Mouse (Mus musculus): ENCODE results near the gene 9330161L09Rik. TPM values are rescaled to one million over a fixed set of nuclear protein-coding genes. Genes with fewer than 3 reads are reported as not detected.
A peak's percentile ranks its signal among the peaks of the same experiment; 100 is the strongest.

9330161L09Rik gene
- polyA plus RNA-seq, 1 experiment from 2014 or later: 0.53 TPM

DNA sequence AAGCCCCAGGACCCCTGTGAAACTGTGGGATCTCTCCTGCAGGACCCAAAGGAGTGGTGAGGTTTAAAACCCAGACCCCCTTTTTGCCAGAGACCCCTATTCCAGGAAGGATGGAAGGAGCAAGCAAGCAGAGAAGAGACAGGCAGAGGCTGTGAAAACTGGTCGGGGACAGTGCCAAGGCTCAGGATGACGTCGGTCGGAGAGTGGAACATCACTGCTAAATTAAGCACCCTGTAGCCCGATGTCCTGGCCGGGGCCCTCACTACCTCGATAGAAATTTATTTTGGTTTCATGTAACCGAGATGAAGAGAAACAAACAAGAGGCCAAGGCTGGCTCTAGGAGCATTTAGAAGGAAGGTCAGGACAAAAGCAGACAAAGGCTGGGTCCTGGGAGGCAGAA is 49.4 kb downstream of the 9330161L09Rik start:
- no peak for DNase-seq (ENCODE audit: low spot score)
- H3K36me3 ChIP-seq: no peaks in the 10 kb centered on the region
- no peaks in the 10 kb centered on the region for H3K9me3 ChIP-seq
- WGBS: 71% methylated on average over 8 of the region's 8 CpGs
- H3K4me1 ChIP-seq: peaks cover 62% of the 10 kb centered on the region
- peak overlapping the region; percentile 42; the same call in 1 of the 2 replicates for H3K27ac ChIP-seq
- no peak overlapping the region for H3K4me3 ChIP-seq
- no peaks in the 10 kb centered on the region for H3K27me3 ChIP-seq (ENCODE audit: insufficient read depth, poor library complexity, severe bottlenecking)

Other genes starting within 250 kb of the 9330161L09Rik start
- 0.32 and 0.60 TPM in 2 replicates for gene Prima1, start 165.7 kb downstream of the 9330161L09Rik start, polyA plus RNA-seq (2016; fragmentation: Nextera tagmentation; extraction: Ambion mirVana)
- not detected in 2 replicates for gene Fam181a, start 96.8 kb downstream of the 9330161L09Rik start, polyA plus RNA-seq (2016; fragmentation: Nextera tagmentation; extraction: Ambion mirVana)
- 152 and 312 TPM in 2 replicates for gene Asb2, start 51.8 kb downstream of the 9330161L09Rik start, polyA plus RNA-seq (2016; fragmentation: Nextera tagmentation; extraction: Ambion mirVana)
- gene Otub2, start 19.1 kb downstream of the 9330161L09Rik start, polyA plus RNA-seq (2016; fragmentation: Nextera tagmentation; extraction: Ambion mirVana): 22.5 and 26.0 TPM in 2 replicates
- 68.4 and 77.5 TPM in 2 replicates for gene Ddx24, start 18.0 kb upstream of the 9330161L09Rik start, polyA plus RNA-seq (2016; fragmentation: Nextera tagmentation; extraction: Ambion mirVana)
- 2.4 and 6.6 TPM in 2 replicates for gene Ifi27, start 26.4 kb upstream of the 9330161L09Rik start, polyA plus RNA-seq (2016; fragmentation: Nextera tagmentation; extraction: Ambion mirVana)
- gene Ifi27l2a, start 35.9 kb upstream of the 9330161L09Rik start, polyA plus RNA-seq (2016; fragmentation: Nextera tagmentation; extraction: Ambion mirVana): 0.71 and 0.98 TPM in 2 replicates
- gene Ifi27l2b, start 49.4 kb upstream of the 9330161L09Rik start, polyA plus RNA-seq (2016; fragmentation: Nextera tagmentation; extraction: Ambion mirVana): 0.17 and 0.20 TPM in 2 replicates
- gene Ppp4r4, start 124.5 kb upstream of the 9330161L09Rik start, polyA plus RNA-seq (2016; fragmentation: Nextera tagmentation; extraction: Ambion mirVana): 0.17 and 1.6 TPM in 2 replicates
- 0.16 and 3.4 TPM in 2 replicates for gene Serpina10, start 223.6 kb upstream of the 9330161L09Rik start, polyA plus RNA-seq (2016; fragmentation: Nextera tagmentation; extraction: Ambion mirVana)
- gene Serpina6, start 249.4 kb upstream of the 9330161L09Rik start, polyA plus RNA-seq (2016; fragmentation: Nextera tagmentation; extraction: Ambion mirVana): 2.7 and 78.7 TPM in 2 replicates

Data from heart, embryonic 10.5 days (tissue).